Mouse (Mus musculus): ENCODE measurements around the gene Inhbb. TPM values are rescaled to one million over a fixed set of nuclear protein-coding genes. Genes with fewer than 3 reads are reported as not detected.

The Inhbb gene
- polyA plus RNA-seq, 1 experiment from 2014 or later, result 0.65 TPM

GRCm38 (mm10) chr1:119417542-119417941 lies 4.5 kb downstream of the Inhbb start:
- no peak overlapping the region for H3K27ac ChIP-seq (replicated peaks)
- H3K4me1 ChIP-seq (replicated peaks; ENCODE audit: control insufficient read depth, insufficient read depth), result peaks cover 4% of the 10 kb centered on the region
- H3K4me2 ChIP-seq (replicated peaks; ENCODE audit: low read depth), result no peak overlapping the region
- no peaks in the 10 kb centered on the region for H3K36me3 ChIP-seq (ENCODE audit: control insufficient read depth, insufficient read depth, low read length)
- ATAC-seq (ENCODE audit: low FRiP score, low TSS enrichment), result no peak
- WGBS, result 86% methylated on average over 20 of the region's 20 CpGs
- H3K27me3 ChIP-seq (ENCODE audit: control insufficient read depth, insufficient read depth, low read length), result peaks cover 8% of the 10 kb centered on the region; the same call in 1 of the 2 replicates
- no peaks in the 10 kb centered on the region for H3K9me3 ChIP-seq (ENCODE audit: control insufficient read depth, low read length)
- no peak for DNase-seq (ENCODE audit: low spot score)
- no peak overlapping the region for H3K9ac ChIP-seq (ENCODE audit: low read length)
- TF ChIP-seq CTCF (IDR thresholded peaks at IDR 0.05; ENCODE audit: low read depth), result no peak
- no peak for TF ChIP-seq EP300 (optimal IDR thresholded peaks at IDR 0.05)
- no peak overlapping the region for H3K4me3 ChIP-seq (ENCODE audit: low read depth, low read length)

- H3K4me2 ChIP-seq (replicated peaks; ENCODE audit: low read depth), result no peak overlapping the region
- TF ChIP-seq EP300 (optimal IDR thresholded peaks at IDR 0.05) (no peak), CTCF (IDR thresholded peaks at IDR 0.05; ENCODE audit: low read depth) (no peak)
- H3K4me3 ChIP-seq (ENCODE audit: low read depth, low read length), result no peak overlapping the region
- H3K4me1 ChIP-seq (replicated peaks; ENCODE audit: control insufficient read depth, insufficient read depth), result peaks cover 2% of the 10 kb centered on the region; the same call in 1 of the 2 replicates
- 89% methylated on average over 8 of the region's 8 CpGs for WGBS
- H3K9ac ChIP-seq (ENCODE audit: low read length), result no peak overlapping the region
- ATAC-seq (ENCODE audit: low FRiP score, low TSS enrichment), result no peak
- H3K27ac ChIP-seq (replicated peaks), result no peak overlapping the region
- peaks cover 8% of the 10 kb centered on the region; the same call in 1 of the 2 replicates for H3K27me3 ChIP-seq (ENCODE audit: control insufficient read depth, insufficient read depth, low read length)
- DNase-seq (ENCODE audit: low spot score), result no peak
- no peaks in the 10 kb centered on the region for H3K9me3 ChIP-seq (ENCODE audit: control insufficient read depth, low read length)
- H3K36me3 ChIP-seq (ENCODE audit: control insufficient read depth, insufficient read depth, low read length), result no peaks in the 10 kb centered on the region
Measured at GRCm38 (mm10) chr1:119416610-119417009, 5.4 kb downstream of the Inhbb start.

- no peak overlapping the region for H3K4me2 ChIP-seq (replicated peaks; ENCODE audit: low read depth)
- peaks cover 8% of the 10 kb centered on the region; the same call in 1 of the 2 replicates for H3K27me3 ChIP-seq (ENCODE audit: control insufficient read depth, insufficient read depth, low read length)
- no peaks in the 10 kb centered on the region for H3K36me3 ChIP-seq (ENCODE audit: control insufficient read depth, insufficient read depth, low read length)
- WGBS, result 59% methylated on average over 7 of the region's 7 CpGs
- H3K27ac ChIP-seq (replicated peaks), result no peak overlapping the region
- H3K9me3 ChIP-seq (ENCODE audit: control insufficient read depth, low read length), result no peaks in the 10 kb centered on the region
- ATAC-seq (ENCODE audit: low FRiP score, low TSS enrichment) (no peak), DNase-seq (ENCODE audit: low spot score) (no peak)
- H3K9ac ChIP-seq (ENCODE audit: low read length), result no peak overlapping the region
- H3K4me1 ChIP-seq (replicated peaks; ENCODE audit: control insufficient read depth, insufficient read depth), result peaks cover 2% of the 10 kb centered on the region; the same call in 1 of the 2 replicates
- no peak overlapping the region for H3K4me3 ChIP-seq (ENCODE audit: low read depth, low read length)
- TF ChIP-seq EP300 (optimal IDR thresholded peaks at IDR 0.05) (no peak), CTCF (IDR thresholded peaks at IDR 0.05; ENCODE audit: low read depth) (no peak)
Measured at GRCm38 (mm10) chr1:119416177-119416576, 5.9 kb downstream of the Inhbb start.

- no peak for DNase-seq (ENCODE audit: low spot score)
- H3K4me2 ChIP-seq (replicated peaks; ENCODE audit: low read depth), result no peak overlapping the region
- H3K27me3 ChIP-seq (ENCODE audit: control insufficient read depth, insufficient read depth, low read length), result peaks cover 3% of the 10 kb centered on the region; the same call in 1 of the 2 replicates
- H3K36me3 ChIP-seq (ENCODE audit: control insufficient read depth, insufficient read depth, low read length), result no peaks in the 10 kb centered on the region
- no peak overlapping the region for H3K27ac ChIP-seq (replicated peaks)
- ATAC-seq (ENCODE audit: low FRiP score, low TSS enrichment), result no peak
- no peak overlapping the region for H3K9ac ChIP-seq (ENCODE audit: low read length)
- no peaks in the 10 kb centered on the region for H3K4me1 ChIP-seq (replicated peaks; ENCODE audit: control insufficient read depth, insufficient read depth)
- H3K9me3 ChIP-seq (ENCODE audit: control insufficient read depth, low read length), result no peaks in the 10 kb centered on the region
- 76% methylated on average over 8 of the region's 8 CpGs for WGBS
- TF ChIP-seq EP300 (optimal IDR thresholded peaks at IDR 0.05), result no peak
- no peak for TF ChIP-seq CTCF (IDR thresholded peaks at IDR 0.05; ENCODE audit: low read depth)
- no peak overlapping the region for H3K4me3 ChIP-seq (ENCODE audit: low read depth, low read length)
Measured at GRCm38 (mm10) chr1:119415151-119415550, 6.9 kb downstream of the Inhbb start.

- Histone ChIP-seq H3K4me2 (replicated peaks; ENCODE audit: low read depth) (no peak overlapping the region), H3K9ac (ENCODE audit: low read length) (no peak overlapping the region), H3K27me3 (ENCODE audit: control insufficient read depth, insufficient read depth, low read length) (no peaks in the 10 kb centered on the region), H3K27ac (replicated peaks) (no peak overlapping the region), H3K9me3 (ENCODE audit: control insufficient read depth, low read length) (no peaks in the 10 kb centered on the region), H3K4me1 (replicated peaks; ENCODE audit: control insufficient read depth, insufficient read depth) (no peaks in the 10 kb centered on the region), H3K36me3 (ENCODE audit: control insufficient read depth, insufficient read depth, low read length) (no peaks in the 10 kb centered on the region), H3K4me3 (ENCODE audit: low read depth, low read length) (no peak overlapping the region)
- ATAC-seq (ENCODE audit: low FRiP score, low TSS enrichment), result no peak
- DNase-seq (ENCODE audit: low spot score), result no peak
- TF ChIP-seq EP300 (optimal IDR thresholded peaks at IDR 0.05), result no peak
- no peak for TF ChIP-seq CTCF (IDR thresholded peaks at IDR 0.05; ENCODE audit: low read depth)
- 88% methylated on average over 5 of the region's 5 CpGs for WGBS
Measured at GRCm38 (mm10) chr1:119410661-119411060, 11.4 kb downstream of the Inhbb start.

- no peak overlapping the region for H3K9ac ChIP-seq (ENCODE audit: low read length)
- no peak overlapping the region for H3K4me2 ChIP-seq (replicated peaks; ENCODE audit: low read depth)
- DNase-seq (ENCODE audit: low spot score) (no peak), ATAC-seq (ENCODE audit: low FRiP score, low TSS enrichment) (no peak)
- TF ChIP-seq CTCF (IDR thresholded peaks at IDR 0.05; ENCODE audit: low read depth) (no peak), EP300 (optimal IDR thresholded peaks at IDR 0.05) (no peak)
- no peaks in the 10 kb centered on the region for H3K4me1 ChIP-seq (replicated peaks; ENCODE audit: control insufficient read depth, insufficient read depth)
- no peak overlapping the region for H3K4me3 ChIP-seq (ENCODE audit: low read depth, low read length)
- H3K9me3 ChIP-seq (ENCODE audit: control insufficient read depth, low read length), result no peaks in the 10 kb centered on the region
- no peak overlapping the region for H3K27ac ChIP-seq (replicated peaks)
- no peaks in the 10 kb centered on the region for H3K27me3 ChIP-seq (ENCODE audit: control insufficient read depth, insufficient read depth, low read length)
- no peaks in the 10 kb centered on the region for H3K36me3 ChIP-seq (ENCODE audit: control insufficient read depth, insufficient read depth, low read length)
- 30% methylated on average over 5 of the region's 5 CpGs for WGBS
Measured at GRCm38 (mm10) chr1:119409599-119410168, 12.4 kb downstream of the Inhbb start.
